Mouse (Mus musculus): ENCODE measurements around the gene Fgd6. TPM values are rescaled to one million over a fixed set of nuclear protein-coding genes. Genes with fewer than 3 reads are reported as not detected.

The Fgd6 gene
- total RNA-seq, 1 experiment from 2014 or later: 2.7 TPM

- no peak for ATAC-seq (replicated peaks; ENCODE audit: low read depth, poor library complexity, severe bottlenecking)
These were observed 129.6 kb downstream of the Fgd6 start for GRCm38 (mm10) chr10:94165426-94165825.

GRCm38 (mm10) chr10:94167051-94167750 lies 131.4 kb downstream of the Fgd6 start:
- no peak for ATAC-seq (replicated peaks; ENCODE audit: low read depth, poor library complexity, severe bottlenecking)

GRCm38 (mm10) chr10:94171440-94172130 lies 135.8 kb downstream of the Fgd6 start:
- ATAC-seq (replicated peaks; ENCODE audit: low read depth, poor library complexity, severe bottlenecking): no peak

GRCm38 (mm10) chr10:94172137-94172536 lies 136.3 kb downstream of the Fgd6 start:
- ATAC-seq (replicated peaks; ENCODE audit: low read depth, poor library complexity, severe bottlenecking): no peak

- ATAC-seq (replicated peaks; ENCODE audit: low read depth, poor library complexity, severe bottlenecking): no peak
These were observed 136.9 kb downstream of the Fgd6 start for GRCm38 (mm10) chr10:94172706-94173105.

GRCm38 (mm10) chr10:94174652-94175051 lies 138.9 kb downstream of the Fgd6 start:
- no peak for ATAC-seq (replicated peaks; ENCODE audit: low read depth, poor library complexity, severe bottlenecking)

GRCm38 (mm10) chr10:94183199-94183598 lies 147.4 kb downstream of the Fgd6 start:
- no peak for ATAC-seq (replicated peaks; ENCODE audit: low read depth, poor library complexity, severe bottlenecking)

Other genes with a start within 250 kb of the Fgd6 start
- 0.87 and 1.3 TPM in 2 replicates for gene Usp44, start 204.4 kb upstream of the Fgd6 start, total RNA-seq (2017)
- gene Metap2, start 138.9 kb upstream of the Fgd6 start, total RNA-seq (2017): 394 and 436 TPM in 2 replicates
- gene Vezt, start 184 bp upstream of the Fgd6 start, total RNA-seq (2017): 6.0 and 14.7 TPM in 2 replicates
- 8.7 and 11.1 TPM in 2 replicates for gene Nr2c1, start 112.0 kb downstream of the Fgd6 start, total RNA-seq (2017)
- 335 and 403 TPM in 2 replicates for gene Ndufa12, start 162.7 kb downstream of the Fgd6 start, total RNA-seq (2017)

Measured in common myeloid progenitor, adult 5-6 weeks (primary cell).